Mouse (Mus musculus): ENCODE measurements around the gene Ugt1a2. TPM values are rescaled to one million over a fixed set of nuclear protein-coding genes. Genes with fewer than 3 reads are reported as not detected.
"Not testable (repeated sequence)": the region's sequence is repeated elsewhere in the genome, so short reads cannot be mapped to it uniquely, and the experiment has no call there.

Ugt1a2 gene
- polyA plus RNA-seq, 1 experiment = 0.12 TPM

GRCm38 (mm10) chr1:88216551-88216950 lies 16.1 kb downstream of the Ugt1a2 start:
- TF ChIP-seq CTCF (IDR thresholded peaks at IDR 0.05; ENCODE audit: insufficient read depth, low read length) (no peak), POLR2A (IDR thresholded peaks at IDR 0.05; ENCODE audit: borderline replicate concordance, extremely low read depth, low read depth, low read length) (no peak)
- DNase-seq = no peak
- 57% methylated on average over 2 of the region's 2 CpGs for WGBS
- H3K4me3 ChIP-seq (replicated peaks; ENCODE audit: extremely low read depth, low read depth, low read length) = no peak overlapping the region
- no peaks in the 10 kb centered on the region for H3K4me1 ChIP-seq (ENCODE audit: control insufficient read depth, insufficient read depth, low read length)

GRCm38 (mm10) chr1:88217144-88217543 lies 16.7 kb downstream of the Ugt1a2 start:
- 54% methylated on average over 2 of the region's 2 CpGs for WGBS
- DNase-seq = no peak

GRCm38 (mm10) chr1:88217576-88217975 lies 17.2 kb downstream of the Ugt1a2 start:
- TF ChIP-seq CTCF (IDR thresholded peaks at IDR 0.05; ENCODE audit: insufficient read depth, low read length) (no peak), POLR2A (IDR thresholded peaks at IDR 0.05; ENCODE audit: borderline replicate concordance, extremely low read depth, low read depth, low read length) (no peak)
- no peak for DNase-seq
- Histone ChIP-seq H3K4me3 (replicated peaks; ENCODE audit: extremely low read depth, low read depth, low read length) (no peak overlapping the region), H3K4me1 (ENCODE audit: control insufficient read depth, insufficient read depth, low read length) (no peaks in the 10 kb centered on the region)
- WGBS = 32% methylated on average over 3 of the region's 3 CpGs

More at GRCm38 (mm10) chr1:88217144-88217543, 16.7 kb downstream of the Ugt1a2 start:
- H3K4me3 ChIP-seq (replicated peaks; ENCODE audit: extremely low read depth, low read depth, low read length) = no peak overlapping the region
- TF ChIP-seq CTCF (IDR thresholded peaks at IDR 0.05; ENCODE audit: insufficient read depth, low read length) = no peak
- no peaks in the 10 kb centered on the region for H3K4me1 ChIP-seq (ENCODE audit: control insufficient read depth, insufficient read depth, low read length)

- no peak for TF ChIP-seq POLR2A (IDR thresholded peaks at IDR 0.05; ENCODE audit: borderline replicate concordance, extremely low read depth, low read depth, low read length)
- TF ChIP-seq CTCF (IDR thresholded peaks at IDR 0.05; ENCODE audit: insufficient read depth, low read length) = no peak
- H3K4me3 ChIP-seq (replicated peaks; ENCODE audit: extremely low read depth, low read depth, low read length) = no peak overlapping the region
- 74% methylated on average over 9 of the region's 9 CpGs for WGBS
- no peak for DNase-seq
- H3K4me1 ChIP-seq (ENCODE audit: control insufficient read depth, insufficient read depth, low read length) = no peaks in the 10 kb centered on the region
These were observed 17.6 kb downstream of the Ugt1a2 start for GRCm38 (mm10) chr1:88218051-88218450.

DNA sequence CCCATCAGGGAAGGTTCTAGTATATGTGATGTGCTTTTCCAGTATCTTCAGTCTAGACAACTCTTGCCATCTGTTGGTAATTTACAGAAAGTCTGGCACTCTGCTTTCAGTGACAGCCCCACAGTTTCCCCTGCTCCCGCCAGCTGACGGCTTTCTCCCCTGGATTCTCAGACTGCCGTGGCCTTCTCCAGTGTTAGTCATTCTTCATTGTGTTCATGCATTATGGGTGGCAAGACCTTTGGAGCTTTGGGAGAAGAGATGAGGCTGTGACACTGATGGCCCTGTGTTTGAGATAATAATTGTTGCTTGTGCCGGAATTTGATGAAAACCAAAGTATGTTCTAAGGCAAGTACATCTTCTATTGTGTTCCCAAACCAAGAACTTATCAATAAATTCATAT lies 18.2 kb downstream of the Ugt1a2 start:
- Histone ChIP-seq H3K4me1 (ENCODE audit: control insufficient read depth, insufficient read depth, low read length) (no peaks in the 10 kb centered on the region), H3K4me3 (replicated peaks; ENCODE audit: extremely low read depth, low read depth, low read length) (no peak overlapping the region)
- DNase-seq = no peak
- no peak for TF ChIP-seq POLR2A (IDR thresholded peaks at IDR 0.05; ENCODE audit: borderline replicate concordance, extremely low read depth, low read depth, low read length)
- no peak for TF ChIP-seq CTCF (IDR thresholded peaks at IDR 0.05; ENCODE audit: insufficient read depth, low read length)
- WGBS = 47% methylated on average over 4 of the region's 4 CpGs

DNA sequence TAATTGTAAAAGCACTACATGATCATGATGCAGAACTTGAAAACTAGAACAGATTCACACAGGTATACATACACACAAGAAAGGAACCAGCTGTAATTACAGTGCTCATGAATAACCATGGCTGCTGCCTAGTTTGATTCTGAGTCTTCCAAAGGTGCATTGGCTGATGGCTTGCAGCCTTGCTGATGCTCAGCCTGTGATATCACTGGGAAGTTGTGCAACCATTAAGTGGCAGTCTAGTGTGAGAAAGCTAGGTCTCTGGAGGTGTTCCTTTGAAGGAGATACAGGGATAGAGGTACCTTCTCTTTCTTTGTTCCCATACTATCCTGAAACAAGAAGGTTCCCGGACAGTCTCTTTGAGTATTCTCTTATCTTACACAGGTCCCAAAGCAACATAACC lies 18.7 kb downstream of the Ugt1a2 start:
- WGBS = 20% methylated on average over 1 of the region's 1 CpGs
- TF ChIP-seq POLR2A (IDR thresholded peaks at IDR 0.05; ENCODE audit: borderline replicate concordance, extremely low read depth, low read depth, low read length) = no peak
- no peak for TF ChIP-seq CTCF (IDR thresholded peaks at IDR 0.05; ENCODE audit: insufficient read depth, low read length)
- Histone ChIP-seq H3K4me3 (replicated peaks; ENCODE audit: extremely low read depth, low read depth, low read length) (no peak overlapping the region), H3K4me1 (ENCODE audit: control insufficient read depth, insufficient read depth, low read length) (no peaks in the 10 kb centered on the region)
- no peak for DNase-seq

GRCm38 (mm10) chr1:88220336-88220735 lies 19.9 kb downstream of the Ugt1a2 start:
- peak; percentile 7 for DNase-seq
- TF ChIP-seq POLR2A (IDR thresholded peaks at IDR 0.05; ENCODE audit: borderline replicate concordance, extremely low read depth, low read depth, low read length) (no peak), CTCF (IDR thresholded peaks at IDR 0.05; ENCODE audit: insufficient read depth, low read length) (no peak)

DNA sequence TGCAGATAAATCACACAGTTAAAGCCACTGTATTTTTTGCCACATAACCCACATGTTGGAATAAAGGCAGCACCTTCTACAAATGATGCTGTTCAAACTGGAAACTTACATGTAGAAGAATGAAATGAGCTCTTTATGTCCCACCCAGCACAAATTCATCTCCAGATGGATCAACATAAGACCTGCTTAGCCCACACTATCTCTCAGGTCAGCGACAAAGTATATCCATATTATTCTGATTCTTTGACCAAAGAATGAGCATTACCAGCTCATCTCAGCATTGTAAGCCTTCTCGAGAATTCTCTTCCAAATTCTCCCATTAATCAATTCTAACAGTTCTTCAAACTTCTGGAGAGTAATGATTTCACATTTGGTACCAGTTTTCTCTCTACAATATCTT lies 21.8 kb downstream of the Ugt1a2 start:
- 48% methylated on average over 2 of the region's 2 CpGs for WGBS

More at GRCm38 (mm10) chr1:88220336-88220735, 19.9 kb downstream of the Ugt1a2 start:
- H3K4me3 ChIP-seq (replicated peaks; ENCODE audit: extremely low read depth, low read depth, low read length) = no peak overlapping the region
- no peaks in the 10 kb centered on the region for H3K4me1 ChIP-seq (ENCODE audit: control insufficient read depth, insufficient read depth, low read length)

GRCm38 (mm10) chr1:88223011-88223515 lies 22.7 kb downstream of the Ugt1a2 start:
- H3K4me1 ChIP-seq (ENCODE audit: control insufficient read depth, insufficient read depth, low read length); H3K4me3 ChIP-seq (replicated peaks; ENCODE audit: extremely low read depth, low read depth, low read length): not testable (repeated sequence)
- peak; percentile 6 for DNase-seq

More for the DNA sequence above, 21.8 kb downstream of the Ugt1a2 start:
- no peak overlapping the region for H3K4me3 ChIP-seq (replicated peaks; ENCODE audit: extremely low read depth, low read depth, low read length)
- TF ChIP-seq POLR2A (IDR thresholded peaks at IDR 0.05; ENCODE audit: borderline replicate concordance, extremely low read depth, low read depth, low read length) = no peak
- no peak for TF ChIP-seq CTCF (IDR thresholded peaks at IDR 0.05; ENCODE audit: insufficient read depth, low read length)
- no peaks in the 10 kb centered on the region for H3K4me1 ChIP-seq (ENCODE audit: control insufficient read depth, insufficient read depth, low read length)
- DNase-seq = no peak

DNA sequence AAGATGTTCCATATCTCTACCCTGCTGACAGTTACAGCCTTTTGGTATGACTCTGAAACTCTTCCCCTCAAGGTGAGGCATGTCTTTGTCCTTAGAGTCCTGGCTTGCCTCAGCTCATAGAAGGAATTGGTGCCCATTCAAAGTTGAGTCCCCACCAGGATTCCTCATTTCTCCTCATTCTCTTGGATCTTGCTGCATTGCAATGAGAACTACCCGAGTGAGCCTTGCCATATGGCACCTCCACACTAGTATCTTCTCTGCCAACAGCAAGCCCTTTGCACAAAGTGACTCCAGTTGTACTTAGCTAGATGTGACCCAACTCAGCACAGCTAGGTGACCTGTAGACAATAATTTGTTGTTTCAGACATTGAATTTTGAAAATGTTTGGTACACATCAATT lies 23.2 kb downstream of the Ugt1a2 start:
- H3K4me3 ChIP-seq (replicated peaks; ENCODE audit: extremely low read depth, low read depth, low read length) = no peak overlapping the region
- no peaks in the 10 kb centered on the region for H3K4me1 ChIP-seq (ENCODE audit: control insufficient read depth, insufficient read depth, low read length)
- TF ChIP-seq CTCF (IDR thresholded peaks at IDR 0.05; ENCODE audit: insufficient read depth, low read length) (no peak), POLR2A (IDR thresholded peaks at IDR 0.05; ENCODE audit: borderline replicate concordance, extremely low read depth, low read depth, low read length) (no peak)
- 40% methylated on average over 1 of the region's 1 CpGs for WGBS
- peak; percentile 10 for DNase-seq

Data from lung, adult 2 months (tissue).